Mouse (Mus musculus): Measurements from ENCODE around the gene Ppm1j.

GRCm38 (mm10) chr3:104800681-104801080 lies 19.8 kb downstream of the Ppm1j start:
- TF ChIP-seq GATA1 (IDR thresholded peaks at IDR 0.05; ENCODE audit: low read length) (no peak), TAL1 (IDR thresholded peaks at IDR 0.05; ENCODE audit: low read length) (no peak)
